Mouse (Mus musculus) lung, postnatal 25 days (tissue): ENCODE data around the gene Ptgdr2.

Source experiments
- DNase-seq: peaks from one replicate; pipeline ENCODE4 v3.0.0; 2022; ENCODE audit warnings: low spot score

The Ptgdr2 gene

GRCm38 (mm10) chr19:10930641-10931040, 6.3 kb upstream of the Ptgdr2 start:
- no peak for DNase-seq

DNA sequence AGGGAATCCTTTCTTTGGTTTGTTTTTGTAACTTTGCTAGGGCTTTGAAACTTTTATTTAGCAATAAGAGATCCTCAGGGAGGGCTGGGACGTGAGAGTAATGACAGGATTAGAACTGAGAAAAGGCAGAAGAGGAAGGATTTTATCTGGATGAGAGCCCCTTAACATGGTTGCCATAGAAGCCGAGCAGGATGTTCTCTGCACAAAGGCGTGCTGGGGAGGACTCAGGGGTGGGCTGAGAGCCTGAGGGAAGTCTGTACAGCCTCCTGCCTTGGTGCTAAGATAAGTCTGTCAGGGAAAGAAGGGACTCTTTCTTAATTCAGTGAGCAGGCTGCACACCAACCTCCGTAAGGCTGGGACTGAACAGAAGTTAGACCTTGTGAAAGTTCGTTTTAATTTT, 1.9 kb upstream of the Ptgdr2 start:
- DNase-seq, result no peak

DNA sequence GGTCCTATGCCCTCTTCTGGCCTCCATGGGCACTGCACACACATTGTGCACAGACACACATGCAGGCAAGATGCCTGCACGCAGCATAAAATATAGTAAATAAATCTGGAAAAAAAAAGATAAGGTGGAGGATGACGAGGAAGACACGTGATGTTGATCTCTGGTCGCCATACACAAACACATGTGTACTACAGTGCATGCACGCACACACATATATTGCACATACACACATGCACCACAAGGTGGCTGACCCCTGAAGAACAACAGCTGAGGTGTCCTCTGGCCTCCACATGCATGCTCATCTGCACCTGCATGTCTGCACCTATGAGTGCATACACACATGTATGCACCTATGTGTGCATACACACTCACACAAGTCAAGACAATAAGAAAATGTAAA, 883 bp upstream of the Ptgdr2 start:
- no peak for DNase-seq

DNA sequence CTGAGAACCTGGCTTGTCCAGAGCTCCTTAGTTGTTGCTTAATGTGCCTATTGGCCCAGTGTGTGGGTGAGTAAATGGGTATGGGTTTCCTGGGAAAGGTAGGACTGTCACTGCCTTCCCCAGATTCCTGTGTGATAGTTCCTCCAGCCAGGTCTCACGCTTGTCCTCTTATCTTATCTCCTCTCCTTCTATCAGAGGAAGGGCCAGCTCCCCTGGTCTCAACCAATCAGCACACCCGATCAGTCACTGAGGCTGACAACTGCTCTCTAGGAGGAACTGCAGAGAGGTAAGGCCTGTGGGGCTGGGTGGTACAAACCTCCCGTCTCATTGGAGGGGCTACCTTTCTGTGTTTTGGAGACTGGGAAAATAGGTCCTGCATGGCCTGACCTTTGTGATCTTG, 1.8 kb downstream of the Ptgdr2 start:
- DNase-seq, result no peak

GRCm38 (mm10) chr19:10940097-10940800, 3.3 kb downstream of the Ptgdr2 start:
- DNase-seq, result peak; percentile 62

GRCm38 (mm10) chr19:10940801-10941457, 4.0 kb downstream of the Ptgdr2 start:
- no peak for DNase-seq

GRCm38 (mm10) chr19:10943955-10944354, 7.0 kb downstream of the Ptgdr2 start:
- peak; percentile 18 for DNase-seq

- DNase-seq, result no peak
Measured at GRCm38 (mm10) chr19:10946506-10946905, 9.5 kb downstream of the Ptgdr2 start.

- DNase-seq, result no peak
Measured at GRCm38 (mm10) chr19:10947219-10947618, 10.3 kb downstream of the Ptgdr2 start.

GRCm38 (mm10) chr19:10948416-10948815, 11.5 kb downstream of the Ptgdr2 start:
- no peak for DNase-seq

DNA sequence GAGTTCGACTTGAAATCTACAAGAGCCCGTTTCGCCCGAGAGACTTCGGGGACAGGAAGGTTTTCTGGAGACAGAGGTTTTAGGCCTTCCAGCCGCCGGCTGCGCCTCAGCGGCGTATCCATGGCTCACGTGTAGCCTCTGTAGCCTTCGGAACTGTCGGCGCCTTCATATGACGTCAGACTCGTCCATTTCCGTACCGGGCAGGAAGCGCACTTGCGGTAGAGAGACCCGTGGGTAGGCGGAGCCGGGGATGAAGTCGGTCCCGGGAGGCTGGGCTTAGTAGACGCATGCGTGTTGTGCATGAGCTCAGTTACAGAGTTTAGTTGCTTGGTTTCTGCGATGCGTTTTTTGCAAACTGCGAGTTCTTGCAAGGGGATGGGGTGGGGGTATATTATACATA, 12.2 kb downstream of the Ptgdr2 start, which contains the start of gene Ccdc86:
Ccdc86 (minus strand) TSS at position 155 of the 400 bp plus-strand sequence.
- peak; percentile 97 for DNase-seq

DNA sequence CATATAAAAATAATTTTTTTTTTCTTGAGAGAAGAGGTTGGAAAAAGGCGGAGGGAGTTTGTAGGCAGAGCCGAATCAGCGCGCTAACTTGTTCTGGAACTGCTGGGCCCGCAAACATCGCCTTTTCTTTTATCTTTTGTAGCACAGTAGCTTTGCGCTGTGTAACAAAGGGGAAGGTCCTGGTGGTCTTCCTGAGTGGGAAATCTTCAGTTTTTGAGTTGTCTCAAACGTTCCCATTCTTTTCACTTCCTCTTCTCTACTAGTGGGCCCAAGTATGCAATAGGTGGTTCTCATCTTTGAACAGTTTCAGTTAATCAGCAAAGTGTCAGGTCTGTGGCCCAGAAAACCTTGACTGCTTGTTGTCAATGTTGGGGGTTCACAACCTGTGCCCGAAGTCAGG, 12.6 kb downstream of the Ptgdr2 start:
- no peak for DNase-seq

- no peak for DNase-seq
Measured at GRCm38 (mm10) chr19:10952021-10952939, 15.3 kb downstream of the Ptgdr2 start.

GRCm38 (mm10) chr19:10959085-10959977, 22.4 kb downstream of the Ptgdr2 start:
- DNase-seq, result peak; percentile 80

- DNase-seq, result no peak
Measured at GRCm38 (mm10) chr19:10959978-10960346, 23.0 kb downstream of the Ptgdr2 start.

- DNase-seq, result no peak
Measured at GRCm38 (mm10) chr19:10965721-10966120, 28.8 kb downstream of the Ptgdr2 start.

DNA sequence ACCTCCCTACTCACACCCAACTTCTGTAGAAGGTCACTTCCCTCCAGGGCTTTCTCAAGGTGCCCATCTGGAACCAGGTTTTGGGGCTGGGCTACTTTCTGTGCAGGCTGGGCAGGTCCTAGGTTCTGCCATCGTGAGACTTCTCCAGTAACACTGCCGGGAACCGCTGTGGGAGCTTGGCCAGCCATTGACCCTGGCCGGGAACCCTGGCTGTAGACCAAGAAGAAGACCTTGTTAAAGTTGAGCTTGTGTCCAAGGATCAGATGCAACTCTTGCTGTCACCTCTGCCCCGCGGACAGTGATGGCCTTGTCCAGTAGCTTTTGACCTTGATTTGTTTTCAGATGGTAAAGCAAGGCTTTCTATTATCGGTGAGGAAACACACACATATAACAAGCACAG, 31.6 kb downstream of the Ptgdr2 start:
- DNase-seq, result no peak

GRCm38 (mm10) chr19:10970457-10970856, 33.5 kb downstream of the Ptgdr2 start:
- no peak for DNase-seq

DNA sequence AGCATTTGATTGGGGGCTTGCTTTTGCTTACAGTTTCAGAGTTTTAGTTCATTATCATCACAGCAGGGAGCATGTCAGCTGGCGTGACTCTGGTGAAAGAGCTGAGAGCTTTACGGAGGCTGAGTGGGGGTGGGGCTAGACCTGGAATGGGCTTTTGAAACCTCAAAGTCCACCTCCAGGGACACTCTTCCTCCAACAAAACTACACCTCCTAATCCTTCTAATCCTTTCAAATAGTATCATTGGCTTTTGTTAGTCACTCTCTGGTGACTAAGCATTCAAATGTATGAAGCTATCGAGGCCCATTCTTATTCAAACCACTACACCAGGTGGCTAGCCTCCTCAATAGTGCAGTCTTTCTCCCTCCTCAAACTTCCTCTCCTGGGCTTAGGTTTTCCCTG, 35.7 kb downstream of the Ptgdr2 start:
- DNase-seq, result no peak

- DNase-seq, result no peak
Measured at GRCm38 (mm10) chr19:10973187-10973586, 36.2 kb downstream of the Ptgdr2 start.

DNA sequence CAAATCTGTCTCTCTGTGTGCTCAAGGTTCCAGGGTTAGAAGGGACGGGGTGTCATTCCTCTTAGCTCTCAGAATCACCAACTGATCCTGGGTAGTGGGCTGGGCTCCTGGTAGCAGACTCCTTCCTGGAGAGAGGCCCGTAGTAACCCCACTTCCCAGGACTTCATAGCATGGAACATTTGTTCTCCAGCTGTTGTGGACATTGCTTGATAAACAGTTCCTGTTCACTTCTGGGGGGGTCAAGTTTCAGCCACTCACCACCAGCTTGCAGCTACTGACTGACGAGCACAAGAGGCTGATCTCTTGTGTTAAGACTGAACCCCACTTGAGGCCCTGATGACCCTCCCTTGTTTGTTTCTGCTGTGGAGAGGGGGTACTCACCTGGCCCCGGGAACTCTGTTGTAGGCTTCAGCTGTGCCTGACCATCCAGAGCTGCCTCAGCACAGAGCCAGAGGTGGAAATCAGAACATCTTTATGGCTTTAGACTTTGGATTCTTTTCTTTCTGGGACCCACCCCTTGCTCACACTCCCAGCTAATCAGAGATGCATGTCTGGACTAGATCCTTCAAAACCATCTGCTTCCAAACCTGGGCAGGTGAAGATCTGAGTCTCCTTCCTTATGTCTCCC, 37.4 kb downstream of the Ptgdr2 start, which contains the start of gene Ms4a10:
Ms4a10 (minus strand) TSS at position 433 of the 628 bp plus-strand sequence.
- DNase-seq, result no peak
